Mouse (Mus musculus): ENCODE measurements around the gene Tprgl. TPM values are rescaled to one million over a fixed set of nuclear protein-coding genes. Genes with fewer than 3 reads are reported as not detected.

Tprgl gene
- polyA plus RNA-seq, 1 experiment from 2014 or later = 147 TPM

DNA sequence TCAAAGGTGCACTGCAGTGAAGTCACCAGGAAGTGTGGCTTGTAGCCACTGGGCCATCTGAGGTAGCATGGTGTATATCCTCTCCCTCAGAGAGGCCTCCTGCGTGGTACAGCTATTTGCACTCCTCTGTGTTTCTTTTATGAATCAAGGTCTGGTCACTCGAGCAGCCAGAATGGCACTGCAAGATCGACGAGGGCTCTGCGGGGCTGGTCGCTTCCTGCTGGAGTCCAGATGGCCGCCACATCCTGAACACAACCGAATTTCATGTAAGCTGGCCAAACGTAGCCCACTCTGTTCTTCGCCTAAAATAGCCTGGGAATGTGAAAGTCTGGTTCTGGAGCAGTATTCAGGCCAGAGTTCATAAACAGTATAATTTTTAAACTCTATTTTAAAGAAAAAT lies 14.1 kb downstream of the Tprgl start:
- Histone ChIP-seq H3K27me3 (ENCODE audit: control insufficient read depth, insufficient read depth, low read length) (peaks cover 5% of the 10 kb centered on the region), H3K9me3 (replicated peaks; ENCODE audit: control insufficient read depth, low read length) (no peaks in the 10 kb centered on the region), H3K27ac (ENCODE audit: low read length) (no peak overlapping the region), H3K36me3 (ENCODE audit: control insufficient read depth, insufficient read depth) (peaks cover 12% of the 10 kb centered on the region), H3K9ac (ENCODE audit: low read length) (no peak overlapping the region), H3K4me2 (ENCODE audit: low read depth, low read length) (no peak overlapping the region), H3K4me3 (ENCODE audit: low read length) (no peak overlapping the region), H3K4me1 (ENCODE audit: control insufficient read depth, insufficient read depth, low read length) (peaks cover 11% of the 10 kb centered on the region)
- ATAC-seq (replicated peaks; ENCODE audit: extremely low read depth, insufficient read depth, low FRiP score) = no peak
- 80% methylated on average over 10 of the region's 10 CpGs for WGBS

DNA sequence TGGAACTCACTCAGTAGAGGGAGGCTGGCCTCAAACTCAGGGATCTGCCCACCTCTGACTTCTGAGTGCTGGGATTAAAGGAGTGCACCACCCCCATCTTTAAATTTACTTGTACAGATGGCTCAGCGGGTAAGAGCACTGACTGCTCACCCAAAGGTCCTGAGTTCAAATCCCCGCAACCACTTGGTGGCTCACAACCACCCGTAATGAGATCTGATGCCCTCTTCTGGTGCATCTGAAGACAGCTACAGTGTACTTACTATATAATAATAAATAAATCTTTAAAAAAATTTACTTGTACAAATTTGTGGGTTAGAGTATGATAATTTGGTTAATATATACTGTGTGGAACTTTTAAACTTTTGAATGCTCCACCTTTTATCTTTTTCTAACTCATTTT lies 15.8 kb downstream of the Tprgl start:
- no peak overlapping the region for H3K27ac ChIP-seq (ENCODE audit: low read length)
- H3K36me3 ChIP-seq (ENCODE audit: control insufficient read depth, insufficient read depth) = peaks cover 7% of the 10 kb centered on the region; the same call in 1 of the 2 replicates
- peaks cover 24% of the 10 kb centered on the region for H3K4me1 ChIP-seq (ENCODE audit: control insufficient read depth, insufficient read depth, low read length)
- H3K9ac ChIP-seq (ENCODE audit: low read length) = no peak overlapping the region
- no peak for ATAC-seq (replicated peaks; ENCODE audit: extremely low read depth, insufficient read depth, low FRiP score)
- 78% methylated on average over 3 of the region's 3 CpGs for WGBS
- H3K4me2 ChIP-seq (ENCODE audit: low read depth, low read length) = no peak overlapping the region
- peaks cover 20% of the 10 kb centered on the region for H3K27me3 ChIP-seq (ENCODE audit: control insufficient read depth, insufficient read depth, low read length)
- H3K9me3 ChIP-seq (replicated peaks; ENCODE audit: control insufficient read depth, low read length) = no peaks in the 10 kb centered on the region
- H3K4me3 ChIP-seq (ENCODE audit: low read length) = no peak overlapping the region

DNA sequence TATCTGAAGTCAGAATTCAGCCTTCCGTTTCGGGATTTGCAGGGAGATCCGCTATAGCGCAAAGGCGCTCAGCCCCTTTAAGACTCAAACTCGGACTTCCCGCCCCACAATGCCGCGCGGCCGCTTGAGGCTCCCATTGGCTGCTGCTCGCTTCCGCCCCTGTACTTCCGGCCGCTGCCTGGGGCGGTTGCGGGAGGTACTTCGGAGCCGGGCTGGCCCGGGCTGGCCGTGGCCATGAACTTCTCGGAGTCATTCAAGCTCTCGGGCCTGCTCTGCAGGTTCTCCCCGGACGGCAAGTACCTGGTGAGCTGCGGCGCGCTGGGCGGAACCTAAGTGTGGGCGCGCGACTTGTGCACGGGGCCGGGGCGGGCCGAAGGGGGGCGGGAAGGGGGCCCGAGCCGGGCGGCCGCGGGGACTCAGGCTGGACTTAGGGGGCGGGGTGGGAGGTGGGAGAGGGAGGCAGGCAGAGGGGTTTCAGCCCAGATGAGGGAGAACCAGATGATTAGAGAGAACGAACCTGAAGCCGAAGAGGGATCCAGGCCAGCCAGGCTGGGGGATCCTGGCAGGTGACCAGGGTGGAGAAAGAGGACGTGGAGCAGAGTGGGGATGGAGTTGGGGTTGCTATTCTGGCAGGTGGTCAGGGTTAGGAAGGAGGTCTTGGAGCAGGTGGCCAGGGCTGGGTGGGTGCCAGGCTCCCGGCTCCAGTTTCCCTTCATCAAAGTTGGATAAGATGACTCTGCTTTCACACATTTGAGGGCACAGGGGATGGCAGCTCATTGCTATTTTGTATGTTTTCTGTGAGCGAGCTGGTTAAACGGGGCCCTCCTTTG lies 18.0 kb downstream of the Tprgl start, which contains the start of gene Wrap73:
Wrap73 (plus strand) TSS at position 162 of the 830 bp plus-strand sequence.
- WGBS = 2% methylated on average over 49 of the region's 49 CpGs
- Histone ChIP-seq H3K9ac (ENCODE audit: low read length) (peak within 1 kb of the TSS; percentile 93), H3K9me3 (replicated peaks; ENCODE audit: control insufficient read depth, low read length) (no peaks in the 10 kb centered on the region), H3K27me3 (ENCODE audit: control insufficient read depth, insufficient read depth, low read length) (peaks cover 42% of the 10 kb centered on the region), H3K4me1 (ENCODE audit: control insufficient read depth, insufficient read depth, low read length) (peaks cover 24% of the 10 kb centered on the region), H3K36me3 (ENCODE audit: control insufficient read depth, insufficient read depth) (peaks cover 7% of the 10 kb centered on the region; the same call in 1 of the 2 replicates), H3K4me3 (ENCODE audit: low read length) (peak within 1 kb of the TSS; percentile 94), H3K27ac (ENCODE audit: low read length) (peak within 1 kb of the TSS; percentile 86), H3K4me2 (ENCODE audit: low read depth, low read length) (peak within 1 kb of the TSS; percentile 81)
- ATAC-seq (replicated peaks; ENCODE audit: extremely low read depth, insufficient read depth, low FRiP score) = peak; percentile 92

DNA sequence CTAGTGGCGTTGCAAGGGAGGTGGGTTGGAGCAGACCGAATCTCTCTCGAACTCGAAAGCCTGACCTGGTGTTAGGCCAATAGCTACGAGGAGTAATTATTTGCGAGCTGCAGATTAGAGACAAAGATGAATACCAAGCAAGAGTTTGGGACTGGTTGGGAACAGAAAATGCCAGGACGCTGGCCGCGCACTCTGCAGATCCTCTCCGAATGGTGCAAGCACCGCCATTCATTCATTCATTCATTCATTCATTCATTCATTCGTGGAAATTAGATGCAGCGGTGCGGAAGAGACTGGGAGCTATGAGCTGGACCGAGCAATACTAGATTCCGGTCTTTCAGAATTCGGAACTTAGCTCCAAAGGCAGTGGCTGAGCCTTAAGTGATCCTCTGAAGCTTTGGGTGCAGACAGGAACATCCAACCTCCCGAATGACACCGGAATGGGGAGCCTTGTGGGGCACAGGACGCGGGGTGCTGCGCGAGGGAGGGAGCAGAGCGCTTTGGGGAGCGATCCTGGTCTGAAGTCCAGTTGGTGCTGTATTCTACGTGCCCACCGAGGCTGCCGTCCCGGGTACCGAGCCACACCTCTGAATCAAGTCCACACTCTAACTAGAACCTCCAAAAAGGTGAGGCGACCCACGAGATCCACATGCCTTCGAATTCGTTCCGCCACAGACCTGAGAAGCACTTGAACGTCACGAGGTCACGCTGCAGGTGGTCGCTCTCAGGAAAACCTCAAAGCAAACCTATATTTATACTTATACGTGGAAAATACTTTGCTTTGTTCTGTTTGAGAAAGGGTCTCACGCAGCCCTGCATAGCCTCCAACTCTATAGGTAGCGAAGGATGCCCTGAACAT lies 19.2 kb downstream of the Tprgl start:
- Histone ChIP-seq H3K4me1 (ENCODE audit: control insufficient read depth, insufficient read depth, low read length) (peaks cover 24% of the 10 kb centered on the region), H3K27ac (ENCODE audit: low read length) (no peak overlapping the region), H3K9me3 (replicated peaks; ENCODE audit: control insufficient read depth, low read length) (no peaks in the 10 kb centered on the region), H3K27me3 (ENCODE audit: control insufficient read depth, insufficient read depth, low read length) (peaks cover 52% of the 10 kb centered on the region), H3K4me3 (ENCODE audit: low read length) (peak overlapping the region; percentile 94), H3K36me3 (ENCODE audit: control insufficient read depth, insufficient read depth) (peaks cover 2% of the 10 kb centered on the region; the same call in 1 of the 2 replicates), H3K4me2 (ENCODE audit: low read depth, low read length) (peak overlapping the region; percentile 72), H3K9ac (ENCODE audit: low read length) (no peak overlapping the region)
- no peak for ATAC-seq (replicated peaks; ENCODE audit: extremely low read depth, insufficient read depth, low FRiP score)
- WGBS = 3% methylated on average over 42 of the region's 42 CpGs

DNA sequence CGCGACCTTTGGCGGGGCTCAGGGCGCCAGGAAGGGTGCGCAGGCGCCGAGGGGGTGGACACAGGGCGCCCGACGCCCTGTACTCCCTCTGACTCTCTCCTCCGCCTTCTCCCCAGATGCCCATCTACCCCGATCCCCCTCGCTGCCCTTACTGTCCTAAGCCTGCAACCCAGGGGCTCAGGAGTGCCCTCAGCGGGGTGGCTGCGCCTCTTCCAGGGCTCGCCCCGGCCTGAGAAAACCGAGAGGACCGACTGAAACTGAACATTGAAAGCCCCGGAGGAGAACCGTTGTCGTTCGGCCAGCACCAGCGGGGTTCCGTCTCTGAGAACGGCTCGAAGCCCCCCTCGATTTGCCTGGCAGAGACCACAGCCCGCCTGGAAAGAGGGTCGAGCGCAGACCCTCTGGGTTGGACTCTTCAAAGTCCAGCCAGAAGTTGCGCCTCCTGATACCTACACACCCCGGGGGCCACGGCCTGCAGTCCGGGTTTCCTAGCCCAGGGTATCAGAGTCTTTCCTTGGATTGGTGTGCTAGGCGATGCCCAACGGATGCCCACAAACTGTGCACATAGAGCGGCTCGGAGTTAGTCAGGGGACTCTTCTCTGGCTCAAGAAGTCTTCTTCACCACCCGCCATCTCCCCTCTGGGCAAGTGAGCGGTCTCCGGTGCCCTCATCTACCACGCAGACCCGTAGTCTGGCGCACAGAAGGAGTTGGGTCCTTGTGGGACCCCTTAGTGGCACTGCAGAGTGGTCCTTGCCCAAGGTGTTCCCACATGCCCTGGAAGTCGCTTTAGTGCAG lies 20.1 kb downstream of the Tprgl start:
- Histone ChIP-seq H3K27ac (ENCODE audit: low read length) (no peak overlapping the region), H3K36me3 (ENCODE audit: control insufficient read depth, insufficient read depth) (no peaks in the 10 kb centered on the region), H3K4me3 (ENCODE audit: low read length) (peak overlapping the region; percentile 94), H3K4me2 (ENCODE audit: low read depth, low read length) (peak overlapping the region; percentile 72), H3K27me3 (ENCODE audit: control insufficient read depth, insufficient read depth, low read length) (peaks cover 60% of the 10 kb centered on the region), H3K4me1 (ENCODE audit: control insufficient read depth, insufficient read depth, low read length) (peaks cover 24% of the 10 kb centered on the region), H3K9ac (ENCODE audit: low read length) (peak overlapping the region; percentile 64), H3K9me3 (replicated peaks; ENCODE audit: control insufficient read depth, low read length) (no peaks in the 10 kb centered on the region)
- WGBS = 2% methylated on average over 46 of the region's 46 CpGs
- ATAC-seq (replicated peaks; ENCODE audit: extremely low read depth, insufficient read depth, low FRiP score) = no peak

DNA sequence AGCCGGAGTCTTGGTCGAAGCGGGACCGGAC lies 20.5 kb downstream of the Tprgl start, which contains the start of gene Trp73:
Trp73 (minus strand) TSS at position 27 of the 31 bp plus-strand sequence.
- Histone ChIP-seq H3K4me2 (ENCODE audit: low read depth, low read length) (peak within 1 kb of the TSS; percentile 72), H3K4me3 (ENCODE audit: low read length) (peak within 1 kb of the TSS; percentile 94), H3K4me1 (ENCODE audit: control insufficient read depth, insufficient read depth, low read length) (peaks cover 24% of the 10 kb centered on the region), H3K36me3 (ENCODE audit: control insufficient read depth, insufficient read depth) (no peaks in the 10 kb centered on the region), H3K9me3 (replicated peaks; ENCODE audit: control insufficient read depth, low read length) (no peaks in the 10 kb centered on the region), H3K9ac (ENCODE audit: low read length) (peak within 1 kb of the TSS; percentile 64), H3K27me3 (ENCODE audit: control insufficient read depth, insufficient read depth, low read length) (peaks cover 63% of the 10 kb centered on the region), H3K27ac (ENCODE audit: low read length) (no peak within 1 kb of the TSS)
- WGBS = 0% methylated on average over 4 of the region's 4 CpGs
- ATAC-seq (replicated peaks; ENCODE audit: extremely low read depth, insufficient read depth, low FRiP score) = no peak

DNA sequence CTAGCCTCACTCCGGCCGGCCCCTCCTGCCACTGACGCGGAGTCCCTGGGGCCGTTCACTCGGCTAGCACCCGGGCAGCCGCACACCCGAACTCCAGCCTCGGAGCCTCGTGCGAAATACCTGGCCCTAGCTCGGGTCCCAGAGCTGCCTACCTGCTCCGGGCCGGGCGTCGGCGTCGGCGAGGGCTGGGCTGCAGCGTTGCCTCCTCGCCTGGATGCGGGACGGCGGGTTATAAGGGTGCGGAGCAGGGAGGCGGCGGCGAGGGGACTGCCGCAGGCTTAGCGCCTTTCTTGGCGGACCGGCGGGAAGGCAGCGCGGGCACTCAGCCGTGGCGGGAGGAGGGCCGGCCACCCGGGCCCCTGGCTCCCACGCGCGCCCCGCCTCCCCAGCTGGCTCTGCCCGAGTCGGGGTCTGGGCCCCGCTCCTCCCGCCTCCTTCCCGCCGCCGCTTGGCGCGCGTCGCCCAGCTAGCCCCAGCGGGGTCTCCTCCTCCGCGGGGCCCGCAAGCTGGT lies 20.7 kb downstream of the Tprgl start:
- Histone ChIP-seq H3K9ac (ENCODE audit: low read length) (peak overlapping the region; percentile 64), H3K4me1 (ENCODE audit: control insufficient read depth, insufficient read depth, low read length) (peaks cover 24% of the 10 kb centered on the region), H3K36me3 (ENCODE audit: control insufficient read depth, insufficient read depth) (no peaks in the 10 kb centered on the region), H3K27me3 (ENCODE audit: control insufficient read depth, insufficient read depth, low read length) (peaks cover 63% of the 10 kb centered on the region), H3K4me2 (ENCODE audit: low read depth, low read length) (peak overlapping the region; percentile 72), H3K4me3 (ENCODE audit: low read length) (peak overlapping the region; percentile 94), H3K27ac (ENCODE audit: low read length) (no peak overlapping the region), H3K9me3 (replicated peaks; ENCODE audit: control insufficient read depth, low read length) (no peaks in the 10 kb centered on the region)
- WGBS = under 1% methylated on average over 58 of the region's 59 CpGs
- no peak for ATAC-seq (replicated peaks; ENCODE audit: extremely low read depth, insufficient read depth, low FRiP score)

DNA sequence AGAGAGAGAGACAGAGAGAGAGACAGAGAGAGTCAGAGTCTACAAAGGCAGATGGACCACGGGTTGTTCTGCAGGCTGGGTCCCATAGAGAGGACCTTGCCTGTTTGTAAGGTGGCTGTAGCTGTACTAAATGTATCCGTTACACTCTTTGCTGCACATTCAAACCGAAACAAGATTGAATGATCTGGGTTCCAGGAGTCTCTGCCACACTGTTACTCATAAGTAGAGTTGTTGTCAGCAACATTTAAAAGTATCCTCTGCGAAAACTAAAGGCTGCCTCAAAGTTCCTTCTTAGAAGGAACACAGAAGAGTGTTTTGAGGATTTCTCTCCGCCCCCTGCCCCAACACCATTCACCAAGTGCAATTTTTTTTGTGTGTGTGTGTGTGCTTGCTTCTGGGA lies 23.3 kb downstream of the Tprgl start:
- Histone ChIP-seq H3K36me3 (ENCODE audit: control insufficient read depth, insufficient read depth) (no peaks in the 10 kb centered on the region), H3K4me1 (ENCODE audit: control insufficient read depth, insufficient read depth, low read length) (peaks cover 18% of the 10 kb centered on the region), H3K9me3 (replicated peaks; ENCODE audit: control insufficient read depth, low read length) (no peaks in the 10 kb centered on the region), H3K4me3 (ENCODE audit: low read length) (no peak overlapping the region), H3K27me3 (ENCODE audit: control insufficient read depth, insufficient read depth, low read length) (peaks cover 80% of the 10 kb centered on the region), H3K9ac (ENCODE audit: low read length) (no peak overlapping the region), H3K4me2 (ENCODE audit: low read depth, low read length) (no peak overlapping the region), H3K27ac (ENCODE audit: low read length) (no peak overlapping the region)
- WGBS = 52% methylated on average over 5 of the region's 5 CpGs
- ATAC-seq (replicated peaks; ENCODE audit: extremely low read depth, insufficient read depth, low FRiP score) = no peak

All from heart, embryonic 16.5 days (tissue).